In the genomic region with DNA sequence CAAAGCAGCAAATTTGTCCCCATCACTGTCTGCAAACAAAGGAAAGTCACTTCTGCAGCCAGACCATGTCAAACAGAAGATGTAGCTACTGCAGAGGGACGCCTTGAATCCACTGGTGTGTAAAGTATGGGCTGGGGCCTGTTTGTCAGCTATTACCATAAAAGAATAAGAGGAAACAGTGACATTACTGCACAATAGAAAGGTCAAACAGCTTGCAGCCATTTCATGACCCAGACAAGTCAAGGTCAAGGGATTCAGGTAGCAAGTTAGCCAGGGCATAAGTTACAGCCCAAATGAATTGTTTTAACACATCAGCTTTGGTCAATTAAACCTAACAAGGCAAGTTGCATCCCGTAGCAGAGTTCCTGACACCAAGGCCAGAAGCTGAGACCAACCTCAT, we compare ENCODE assay signal across 14 mouse cellular contexts.
DNase-seq lines count a peak whose midpoint lies in the region; ATAC-seq and TF ChIP-seq lines count a peak whose summit lies in the region.
"Had no signal": no experiment of that assay in that cellular context is flagged by ENCODE, and none has a peak within 500 bp of the region (broad histone marks: within the 10 kb centered on the region; RNA-seq: fewer than 3 reads in every experiment).

No protein-coding gene starts in this region.

- no peak overlapping the region for H3K9ac ChIP-seq in lung, embryonic 14.5 days

- H3K4me1 ChIP-seq in heart, embryonic 10.5 days: peaks cover 36% of the 10 kb centered on the region
- peaks cover 25% of the 10 kb centered on the region; the same call in 1 of the 2 replicates for H3K4me1 ChIP-seq in lung, embryonic 14.5 days (ENCODE audit: insufficient read depth)

- WGBS in heart, embryonic 10.5 days: 59% methylated on average over 2 of the region's 2 CpGs
- WGBS in lung, embryonic 14.5 days: 37% methylated on average over 2 of the region's 2 CpGs

- peaks cover 34% of the 10 kb centered on the region for H3K36me3 ChIP-seq in heart, embryonic 10.5 days
- H3K36me3 ChIP-seq in lung, embryonic 14.5 days (ENCODE audit: insufficient read depth): peaks cover 65% of the 10 kb centered on the region

- H3K4me2 ChIP-seq in lung, embryonic 14.5 days: peak overlapping the region; percentile 23; the same call in 1 of the 2 replicates

- TF ChIP-seq CTCF in lung, embryonic 14.5 days (IDR thresholded peaks at IDR 0.05; ENCODE audit: low read depth): no peak

- no peak overlapping the region for H3K4me3 ChIP-seq in heart, embryonic 10.5 days
- no peak overlapping the region for H3K4me3 ChIP-seq in lung, embryonic 14.5 days (ENCODE audit: low read depth, low read length)
- H3K4me3 ChIP-seq: myocyte had no signal

- DNase-seq in heart, embryonic 10.5 days (ENCODE audit: low spot score): peak; percentile 50
- no peak for DNase-seq in heart, postnatal 10 days
- DNase-seq in lung, embryonic 14.5 days: no peak
- no peak for DNase-seq in lung, postnatal 14 days
- peak; percentile 37 for DNase-seq in embryo, embryonic 11 days
- peak; percentile 57 for DNase-seq in mesoderm, embryonic 11.5 days (ENCODE audit: low read depth, low spot score)
- no peak for DNase-seq in cerebellum, postnatal 4 days (ENCODE audit: low spot score in 2 of 2)
- DNase-seq: cerebellum, adult 8-10 months; gastrocnemius, postnatal 36 days; kidney, adult 18-20 months; left cerebral cortex, postnatal 4 days; right cerebral cortex, adult 18-20 months had no signal

- no peaks in the 10 kb centered on the region for H3K27me3 ChIP-seq in heart, embryonic 10.5 days (ENCODE audit: insufficient read depth, poor library complexity, severe bottlenecking)
- H3K27me3 ChIP-seq in lung, embryonic 14.5 days (ENCODE audit: insufficient read depth, low read length): no peaks in the 10 kb centered on the region

- no peak for ATAC-seq in lung, embryonic 14.5 days (ENCODE audit: insufficient read depth)
- ATAC-seq: CD4-positive, CD25-positive, alpha-beta regulatory T cell, adult 4 months had no signal

- intact Hi-C loops in heart, postnatal 10 days (cut with DNase I): no loop called here

- peak overlapping the region; percentile 7 for H3K27ac ChIP-seq in heart, embryonic 10.5 days
- no peak overlapping the region; the same call in 1 of the 2 replicates for H3K27ac ChIP-seq in lung, embryonic 14.5 days (ENCODE audit: low read depth)

- H3K9me3 ChIP-seq in heart, embryonic 10.5 days: no peaks in the 10 kb centered on the region
- no peaks in the 10 kb centered on the region for H3K9me3 ChIP-seq in lung, embryonic 14.5 days (ENCODE audit: low read depth, low read length)

Comparison
In these comparisons a context has a peak if more than half of its experiments do, and no peak if none do; other contexts are left out.
1. DNase-seq: peak in heart, embryonic 10.5 days (single experiment), embryo, embryonic 11 days (single experiment) and mesoderm, embryonic 11.5 days (single experiment); none in heart, postnatal 10 days (0 of 2), lung, embryonic 14.5 days (single experiment), lung, postnatal 14 days (single experiment) and cerebellum, postnatal 4 days (0 of 2).